8 mouse cellular contexts compared by ENCODE assay signal in genomic region chr14:33246476-33246875, GRCm38 (mm10). TPM values are rescaled to one million over a fixed set of nuclear protein-coding genes. Genes with fewer than 3 reads are reported as not detected.
DNase-seq lines count a peak whose midpoint lies in the region; TF ChIP-seq lines count a peak whose summit lies in the region.

No protein-coding gene starts in this region.

- peak; percentile 77 for TF ChIP-seq CTCF in layer of hippocampus, adult 2 months (conservative IDR thresholded peaks at IDR 0.05)

- H3K27me3 ChIP-seq in myocyte (ENCODE audit: control insufficient read depth, insufficient read depth, insufficient read length), result no peaks in the 10 kb centered on the region

- TF ChIP-seq POLR2A in myocyte (IDR thresholded peaks at IDR 0.05; ENCODE audit: insufficient read length, low read depth), result no peak

- no peak overlapping the region for H3ac ChIP-seq in myocyte (ENCODE audit: control insufficient read depth, insufficient read length)

- peak overlapping the region; percentile 20; the same call in 1 of the 2 replicates for H3K27ac ChIP-seq in layer of hippocampus, adult 2 months

- DNase-seq in layer of hippocampus, adult 11-12 months (ENCODE audit: low spot score), result peak; percentile 53
- no peak for DNase-seq in layer of hippocampus, adult 9-11 months
- peak; percentile 69 to 71 for DNase-seq in B cell, adult 2 months
- peak; percentile 20 to 41 for DNase-seq in adrenal gland, adult 18-20 months (ENCODE audit: low spot score in 2 of 2)
- peak; percentile 34 for DNase-seq in embryo, embryonic 9.5 days (ENCODE audit: extremely low spot score)
- DNase-seq in layer of hippocampus, adult 2 months (ENCODE audit: low spot score in 2 of 2), result peak; percentile 13 to 51
- DNase-seq in adipocyte (ENCODE audit: low spot score), result no peak

- H3K79me2 ChIP-seq in myocyte (ENCODE audit: control insufficient read depth, insufficient read depth), result peaks cover 13% of the 10 kb centered on the region

- peak overlapping the region; percentile 77 for H3K4me2 ChIP-seq in myocyte (ENCODE audit: low read depth)

- no peak overlapping the region for H3K4me3 ChIP-seq in layer of hippocampus, adult 2 months
- H3K4me3 ChIP-seq in myocyte, result peak overlapping the region; percentile 1

- no peaks in the 10 kb centered on the region for H3K36me3 ChIP-seq in myocyte (ENCODE audit: control insufficient read depth, insufficient read depth)

TF ChIP-seq in myocyte, 11 proteins besides CTCF, POLR2A, EP300 and RAD21:
- TF ChIP-seq E2F4 (IDR thresholded peaks at IDR 0.05; ENCODE audit: insufficient read depth) (no peak), MYOG (IDR thresholded peaks at IDR 0.05; ENCODE audit: control insufficient read depth in 1 of 3, insufficient read depth in 1 of 3, insufficient read length in 2 of 3, low read depth in 2 of 3) (no peak), TCF12 (IDR thresholded peaks at IDR 0.05; ENCODE audit: insufficient read depth, poor library complexity, severe bottlenecking) (no peak), SRF (IDR thresholded peaks at IDR 0.05; ENCODE audit: control insufficient read depth, insufficient read length, low read depth) (no peak), REST (IDR thresholded peaks at IDR 0.05; ENCODE audit: insufficient read depth, insufficient read length) (no peak), MYOD1 (IDR thresholded peaks at IDR 0.05; ENCODE audit: control insufficient read depth in 1 of 3, insufficient read length in 2 of 3, low read depth in 2 of 3) (no peak), TCF3 (IDR thresholded peaks at IDR 0.05; ENCODE audit: insufficient read length, low read depth) (no peak), USF1 (IDR thresholded peaks at IDR 0.05; ENCODE audit: low read depth) (no peak), CEBPB (IDR thresholded peaks at IDR 0.05; ENCODE audit: insufficient read depth, poor library complexity, severe bottlenecking) (no peak)

RNA-seq across cellular contexts. Expression of gene Arhgap22, which starts 32.6 kb away (rescaled TPM):
- 1 to 10 TPM; 5.6 to 6.3 TPM for total RNA-seq in adrenal gland, adult 18-20 months (2021)
- 10 to 100 TPM in 1 of 2 experiments, 1 to 10 TPM in 1; 9.6 to 11.3 TPM for total RNA-seq in layer of hippocampus, adult 2 months (2021)
- 53.3 TPM for polyA plus RNA-seq in myocyte (2012; fragmentation: generic; extraction: Trizol)

Comparison
In these comparisons a context has a peak if more than half of its experiments do, and no peak if none do; other contexts are left out.
1. DNase-seq: peak in layer of hippocampus, adult 11-12 months (single experiment), B cell, adult 2 months (2 of 2), adrenal gland, adult 18-20 months (2 of 2), embryo, embryonic 9.5 days (single experiment) and layer of hippocampus, adult 2 months (2 of 2); none in layer of hippocampus, adult 9-11 months (single experiment) and adipocyte (single experiment).